8 mouse cellular contexts compared by ENCODE assay signal in genomic region chr19:26746709-26747467, GRCm38 (mm10).
DNase-seq lines count a peak whose midpoint lies in the region; ATAC-seq lines count a peak whose summit lies in the region.

No protein-coding gene starts in this region.

- no peak for DNase-seq in heart, postnatal 4 days
- DNase-seq in MN1 (ENCODE audit: low spot score) = no peak
- DNase-seq in gastrocnemius, postnatal 14 days = no peak
- no peak for DNase-seq in frontal cortex, postnatal 14 days (ENCODE audit: low spot score in 2 of 2)

- peak overlapping the region; percentile 43 for H3K9ac ChIP-seq in heart, embryonic 15.5 days
- H3K9ac ChIP-seq in hindbrain, embryonic 13.5 days = peak overlapping the region; percentile 80
- peak overlapping the region; percentile 74 for H3K9ac ChIP-seq in midbrain, embryonic 13.5 days (replicated peaks)

- H3K4me3 ChIP-seq in heart, embryonic 15.5 days = peak overlapping the region; percentile 64
- peak overlapping the region; percentile 76 for H3K4me3 ChIP-seq in brown adipose tissue, adult 24 weeks (ENCODE audit: insufficient read depth, low read depth, low read length)
- peak overlapping the region; percentile 45 for H3K4me3 ChIP-seq in hindbrain, embryonic 13.5 days
- H3K4me3 ChIP-seq in midbrain, embryonic 13.5 days (replicated peaks) = peak overlapping the region; percentile 44

- peak overlapping the region; percentile 92 for H3K27ac ChIP-seq in heart, embryonic 15.5 days
- H3K27ac ChIP-seq in brown adipose tissue, adult 24 weeks (replicated peaks; ENCODE audit: low read depth, low read length) = 0 out of 2 replicates have a peak overlapping the region, but pooled peaks have one; percentile 34
- H3K27ac ChIP-seq in hindbrain, embryonic 13.5 days = peak overlapping the region; percentile 100
- H3K27ac ChIP-seq in midbrain, embryonic 13.5 days = peak overlapping the region; percentile 100

- 55% methylated on average over 6 of the region's 6 CpGs for WGBS in heart, embryonic 15.5 days
- WGBS in hindbrain, embryonic 13.5 days = 50% methylated on average over 6 of the region's 6 CpGs
- 48% methylated on average over 6 of the region's 6 CpGs for WGBS in midbrain, embryonic 13.5 days

- no peaks in the 10 kb centered on the region for H3K36me3 ChIP-seq in heart, embryonic 15.5 days
- H3K36me3 ChIP-seq in hindbrain, embryonic 13.5 days = no peaks in the 10 kb centered on the region
- H3K36me3 ChIP-seq in midbrain, embryonic 13.5 days = no peaks in the 10 kb centered on the region

- H3K4me2 ChIP-seq in heart, embryonic 15.5 days = peak overlapping the region; percentile 61
- peak overlapping the region; percentile 68 for H3K4me2 ChIP-seq in hindbrain, embryonic 13.5 days
- peak overlapping the region; percentile 58 for H3K4me2 ChIP-seq in midbrain, embryonic 13.5 days (replicated peaks)

- H3K27me3 ChIP-seq in heart, embryonic 15.5 days = no peaks in the 10 kb centered on the region
- H3K27me3 ChIP-seq in hindbrain, embryonic 13.5 days = no peaks in the 10 kb centered on the region
- no peaks in the 10 kb centered on the region; the same call in 1 of the 2 replicates for H3K27me3 ChIP-seq in midbrain, embryonic 13.5 days

- H3K9me3 ChIP-seq in heart, embryonic 15.5 days (replicated peaks) = no peaks in the 10 kb centered on the region
- no peaks in the 10 kb centered on the region for H3K9me3 ChIP-seq in hindbrain, embryonic 13.5 days
- H3K9me3 ChIP-seq in midbrain, embryonic 13.5 days = no peaks in the 10 kb centered on the region

- intact Hi-C loops in gastrocnemius, postnatal 14 days (cut with DNase I; ENCODE audit: low total_unique reads) = no loop called here

- ATAC-seq in heart, embryonic 15.5 days (replicated peaks; ENCODE audit: insufficient number of reproducible peaks, insufficient read depth, low FRiP score, low read depth) = no peak
- peak; percentile 50 for ATAC-seq in hindbrain, embryonic 13.5 days (ENCODE audit: low FRiP score)
- peak; percentile 57 for ATAC-seq in midbrain, embryonic 13.5 days

- H3K4me1 ChIP-seq in heart, embryonic 15.5 days (replicated peaks) = peaks cover 13% of the 10 kb centered on the region
- H3K4me1 ChIP-seq in brown adipose tissue, adult 24 weeks (ENCODE audit: control insufficient read depth, insufficient read depth, insufficient read length, low read length) = peaks cover 4% of the 10 kb centered on the region; the same call in 1 of the 2 replicates
- H3K4me1 ChIP-seq in hindbrain, embryonic 13.5 days (replicated peaks) = peaks cover 21% of the 10 kb centered on the region
- peaks cover 34% of the 10 kb centered on the region for H3K4me1 ChIP-seq in midbrain, embryonic 13.5 days (replicated peaks)

Comparison
In these comparisons a context has a peak if more than half of its experiments do, and no peak if none do; other contexts are left out.
1. H3K27ac ChIP-seq: peak in every context shown above with its lines; median percentile 100 in hindbrain, embryonic 13.5 days; 100 in midbrain, embryonic 13.5 days; 92 in heart, embryonic 15.5 days; 34 in brown adipose tissue, adult 24 weeks.